Mouse (Mus musculus): ENCODE data around the gene Zmynd19.
A peak's percentile ranks its signal among the peaks of the same experiment; 100 is the strongest.
"Not testable (repeated sequence)": the region's sequence is repeated elsewhere in the genome, so short reads cannot be mapped to it uniquely, and the experiment has no call there.

The Zmynd19 gene

GRCm38 (mm10) chr2:24942092-24942491, 7.5 kb upstream of the Zmynd19 start:
- DNase-seq (ENCODE audit: low spot score), result no peak

GRCm38 (mm10) chr2:24944304-24944703, 5.3 kb upstream of the Zmynd19 start:
- DNase-seq (ENCODE audit: low spot score), result not testable (repeated sequence)

GRCm38 (mm10) chr2:24950189-24950535, 570 bp downstream of the Zmynd19 start:
- DNase-seq (ENCODE audit: low spot score), result peak; percentile 19

GRCm38 (mm10) chr2:24952537-24953055, 3.0 kb downstream of the Zmynd19 start:
- DNase-seq (ENCODE audit: low spot score), result no peak

- DNase-seq (ENCODE audit: low spot score), result no peak
Measured at GRCm38 (mm10) chr2:24960910-24961309, 11.3 kb downstream of the Zmynd19 start.

GRCm38 (mm10) chr2:24962304-24963000, 12.9 kb downstream of the Zmynd19 start, which contains the start of gene Dph7:
Dph7 (plus strand) TSS chr2:24962400.
- peak; percentile 79 for DNase-seq (ENCODE audit: low spot score)

GRCm38 (mm10) chr2:24970386-24970785, 20.8 kb downstream of the Zmynd19 start:
- DNase-seq (ENCODE audit: low spot score), result no peak

GRCm38 (mm10) chr2:24974452-24974851, 24.9 kb downstream of the Zmynd19 start:
- not testable (repeated sequence) for DNase-seq (ENCODE audit: low spot score)

- DNase-seq (ENCODE audit: low spot score), result peak; percentile 92
Measured at GRCm38 (mm10) chr2:24974906-24975703, 25.5 kb downstream of the Zmynd19 start, which contains the start of gene Mrpl41. Mrpl41 (minus strand) TSS chr2:24975098.

GRCm38 (mm10) chr2:24975704-24976297, 26.2 kb downstream of the Zmynd19 start, which contains the start of gene Pnpla7:
Pnpla7 (plus strand) TSS chr2:24976033.
- peak; percentile 70 for DNase-seq (ENCODE audit: low spot score)

- DNase-seq (ENCODE audit: low spot score), result peak; percentile 25
Measured at GRCm38 (mm10) chr2:24976960-24977359, 27.4 kb downstream of the Zmynd19 start.

- no peak for DNase-seq (ENCODE audit: low spot score)
Measured at GRCm38 (mm10) chr2:24987762-24988161, 38.2 kb downstream of the Zmynd19 start.

GRCm38 (mm10) chr2:24995332-24995731, 45.7 kb downstream of the Zmynd19 start:
- no peak for DNase-seq (ENCODE audit: low spot score)

- DNase-seq (ENCODE audit: low spot score), result no peak
Measured at GRCm38 (mm10) chr2:24996471-24996870, 46.9 kb downstream of the Zmynd19 start.

- DNase-seq (ENCODE audit: low spot score), result no peak
Measured at GRCm38 (mm10) chr2:25000544-25001235, 51.1 kb downstream of the Zmynd19 start.

GRCm38 (mm10) chr2:25003946-25004786, 54.6 kb downstream of the Zmynd19 start:
- no peak for DNase-seq (ENCODE audit: low spot score)

GRCm38 (mm10) chr2:25006767-25007166, 57.2 kb downstream of the Zmynd19 start:
- DNase-seq (ENCODE audit: low spot score), result no peak

GRCm38 (mm10) chr2:25008250-25008649, 58.7 kb downstream of the Zmynd19 start:
- DNase-seq (ENCODE audit: low spot score), result no peak
